Mouse (Mus musculus) testis, adult 2 months (tissue): Measurements from ENCODE around the gene Recql5.

Experiments used
- CTCF ChIP-seq: fragments of 200-500 bp; IDR thresholded peaks from 2 replicates; pipeline ENCODE4 v1.5.1; 2012; ENCODE audit warnings: low read depth, mild to moderate bottlenecking, inconsistent platforms, low read length, moderate library complexity; ENCODE audit not compliant: control insufficient read depth, insufficient read depth, insufficient replicate concordance
- POLR2A ChIP-seq: fragments of 200-500 bp; IDR thresholded peaks from 2 replicates; pipeline ENCODE4 v1.6.1; 2012; ENCODE audit warnings: low read depth, mild to moderate bottlenecking, inconsistent platforms, low read length, moderate library complexity; ENCODE audit not compliant: control insufficient read depth

- no peak for TF ChIP-seq CTCF
- TF ChIP-seq POLR2A, result no peak
These were observed 11.3 kb downstream of the Recql5 start for GRCm38 (mm10) chr11:115921986-115922385.
